Mouse (Mus musculus) MEL (cell line): ENCODE results near the gene Mapk1. TPM values are rescaled to one million over a fixed set of nuclear protein-coding genes. Genes with fewer than 3 reads are reported as not detected.

Experiments used
- DNase-seq: peaks from one replicate; pipeline ENCODE4 v3.0.0; 2011; ENCODE audit warnings: low read depth, low spot score
- H3K27ac ChIP-seq: 2 replicates; pipeline ENCODE4 v1.5.1; 2012; ENCODE audit warnings: low read depth, mild to moderate bottlenecking, control low read depth, low read length, moderate library complexity; ENCODE audit not compliant: control insufficient read depth
- H3K27me3 ChIP-seq, 2 experiments: fragments of 150-350 bp in 1 of 2; sonication (generic) in 1 of 2; 2 replicates each; pipeline ENCODE4 v1.6.1; 2012; ENCODE audit warnings: low read length in 2 of 2, mild to moderate bottlenecking in 2 of 2, improper control_type of control experiment in 1 of 2, moderate library complexity in 1 of 2; ENCODE audit not compliant: insufficient read depth in 2 of 2, control insufficient read depth in 1 of 2
- H3K36me3 ChIP-seq, 2 experiments: 2 replicates each; pipeline ENCODE4 v1.6.1; 2012 to 2014; ENCODE audit warnings: low read length in 2 of 2, improper control_type of control experiment in 1 of 2, inconsistent platforms in 1 of 2, mild to moderate bottlenecking in 1 of 2; ENCODE audit not compliant: insufficient read depth in 2 of 2, control insufficient read depth in 1 of 2
- H3K4me1 ChIP-seq, 2 experiments: fragments of 150-350 bp in 1 of 2; sonication (generic) in 1 of 2; 2 replicates each; pipeline ENCODE4 v1.6.1; 2012; ENCODE audit warnings: low read length in 2 of 2, improper control_type of control experiment in 1 of 2, mild to moderate bottlenecking in 1 of 2; ENCODE audit not compliant: insufficient read depth in 2 of 2, control insufficient read depth in 1 of 2
- H3K4me3 ChIP-seq, 2 experiments: fragments of 150-350 bp in 1 of 2; sonication (generic) in 1 of 2; 2 replicates each; pipeline ENCODE4 v1.5.1; 2012; ENCODE audit warnings: low read depth in 2 of 2, low read length in 2 of 2, mild to moderate bottlenecking in 2 of 2, moderate library complexity in 2 of 2, control low read depth in 1 of 2, improper control_type of control experiment in 1 of 2; ENCODE audit not compliant: control insufficient read depth in 1 of 2, insufficient read depth in 1 of 2
- H3K79me2 ChIP-seq: 2 replicates; pipeline ENCODE4 v1.6.1; 2012; ENCODE audit warnings: mild to moderate bottlenecking, low read length, moderate library complexity; ENCODE audit not compliant: control insufficient read depth, poor library complexity, insufficient read depth
- H3K9ac ChIP-seq: 2 replicates; pipeline ENCODE4 v1.6.1; 2012; ENCODE audit warnings: low read depth, mild to moderate bottlenecking, control low read depth, low read length, moderate library complexity; ENCODE audit not compliant: control insufficient read depth, poor library complexity, severe bottlenecking
- H3K9me3 ChIP-seq: fragments of 150-350 bp; sonication (generic); replicated peaks from 2 replicates; pipeline ENCODE4 v1.6.1; 2012; ENCODE audit warnings: mild to moderate bottlenecking, low read length, improper control_type of control experiment, moderate library complexity; ENCODE audit not compliant: insufficient read depth
- BHLHE40 ChIP-seq: IDR thresholded peaks from 2 replicates; pipeline ENCODE4 v1.6.1; 2012; ENCODE audit warnings: low read depth, mild to moderate bottlenecking, inconsistent platforms, low read length, improper control_type of control experiment, borderline replicate concordance
- CHD1 ChIP-seq: IDR thresholded peaks from 2 replicates; pipeline ENCODE4 v1.6.1; 2012; ENCODE audit warnings: low read depth, mild to moderate bottlenecking, inconsistent platforms, low read length, improper control_type of control experiment
- CHD2 ChIP-seq: IDR thresholded peaks from 2 replicates; pipeline ENCODE4 v1.6.1; 2011; ENCODE audit warnings: low read length, improper control_type of control experiment
- CTCF ChIP-seq, 3 experiments: IDR thresholded peaks in 2 of 3; conservative IDR thresholded peaks in 1 of 3; 2 replicates each; pipeline ENCODE4 v1.5.1; 2011 to 2012; ENCODE audit warnings: low read length in 3 of 3, low read depth in 2 of 3, mild to moderate bottlenecking in 2 of 3, improper control_type of control experiment in 1 of 3, inconsistent platforms in 1 of 3, mixed read lengths in 1 of 3, moderate library complexity in 1 of 3; ENCODE audit not compliant: control insufficient read depth in 1 of 3, insufficient read depth in 1 of 3, poor library complexity in 1 of 3, severe bottlenecking in 1 of 3
- E2F4 ChIP-seq: IDR thresholded peaks from 2 replicates; pipeline ENCODE4 v1.6.1; 2011; ENCODE audit warnings: low read depth, low read length, improper control_type of control experiment, borderline replicate concordance
- ELF1 ChIP-seq: IDR thresholded peaks from 2 replicates; pipeline ENCODE4 v1.6.1; 2014; ENCODE audit warnings: low read depth, mild to moderate bottlenecking, inconsistent platforms, low read length, improper control_type of control experiment, moderate library complexity
- EP300 ChIP-seq, 2 experiments: IDR thresholded peaks; 2 replicates each; pipeline ENCODE4 v1.6.1; 2011; ENCODE audit warnings: improper control_type of control experiment in 2 of 2, low read length in 2 of 2, low read depth in 1 of 2, mild to moderate bottlenecking in 1 of 2
- ETS1 ChIP-seq: IDR thresholded peaks from 2 replicates; pipeline ENCODE4 v1.6.1; 2012; ENCODE audit warnings: low read depth, mild to moderate bottlenecking, inconsistent platforms, low read length, improper control_type of control experiment, moderate library complexity
- GABPA ChIP-seq: IDR thresholded peaks from 2 replicates; pipeline ENCODE4 v1.6.1; 2012; ENCODE audit warnings: low read depth, mild to moderate bottlenecking, inconsistent platforms, low read length, improper control_type of control experiment, moderate library complexity
- GATA1 ChIP-seq: IDR thresholded peaks from 2 replicates; pipeline ENCODE4 v1.6.1; 2011; ENCODE audit warnings: low read depth, low read length, improper control_type of control experiment
- HCFC1 ChIP-seq: IDR thresholded peaks from 2 replicates; pipeline ENCODE4 v1.6.1; 2012; ENCODE audit warnings: low read depth, mild to moderate bottlenecking, inconsistent platforms, low read length, improper control_type of control experiment, moderate library complexity
- JUND ChIP-seq: IDR thresholded peaks from 2 replicates; pipeline ENCODE4 v1.6.1; 2011; ENCODE audit warnings: low read depth, mild to moderate bottlenecking, improper control_type of control experiment, low read length
- MAFK ChIP-seq: IDR thresholded peaks from 2 replicates; pipeline ENCODE4 v1.6.1; 2011; ENCODE audit warnings: low read depth, mild to moderate bottlenecking, low read length, improper control_type of control experiment, borderline replicate concordance
- MAX ChIP-seq: IDR thresholded peaks from 2 replicates; pipeline ENCODE4 v1.6.1; 2011; ENCODE audit warnings: low read length, improper control_type of control experiment
- MAZ ChIP-seq: IDR thresholded peaks from 2 replicates; pipeline ENCODE4 v1.6.1; 2012; ENCODE audit warnings: low read depth, mild to moderate bottlenecking, inconsistent platforms, low read length, improper control_type of control experiment
- MEF2A ChIP-seq: IDR thresholded peaks from 2 replicates; pipeline ENCODE4 v1.6.1; 2014; ENCODE audit warnings: low read depth, mild to moderate bottlenecking, inconsistent platforms, low read length, improper control_type of control experiment; ENCODE audit not compliant: poor library complexity, insufficient replicate concordance, severe bottlenecking; ENCODE audit errors: extremely low read depth
- MXI1 ChIP-seq: IDR thresholded peaks from 2 replicates; pipeline ENCODE4 v1.6.1; 2011; ENCODE audit warnings: mild to moderate bottlenecking, low read depth, low read length, improper control_type of control experiment
- MYB ChIP-seq: IDR thresholded peaks from 2 replicates; pipeline ENCODE4 v1.6.1; 2011; ENCODE audit warnings: mild to moderate bottlenecking, low read depth, low read length, improper control_type of control experiment
- MYC ChIP-seq: IDR thresholded peaks from 2 replicates; pipeline ENCODE4 v1.6.1; 2011; ENCODE audit warnings: low read depth, mild to moderate bottlenecking, low read length, improper control_type of control experiment, moderate library complexity
- NELFE ChIP-seq: IDR thresholded peaks from 2 replicates; pipeline ENCODE4 v1.6.1; 2011; ENCODE audit warnings: low read depth, low read length, improper control_type of control experiment
- NRF1 ChIP-seq: IDR thresholded peaks from 2 replicates; pipeline ENCODE4 v1.6.1; 2014; ENCODE audit warnings: low read depth, mild to moderate bottlenecking, inconsistent platforms, low read length, improper control_type of control experiment, moderate library complexity; ENCODE audit not compliant: poor library complexity, insufficient read depth, severe bottlenecking
- POLR2A ChIP-seq, 2 experiments: IDR thresholded peaks; 2 replicates each; pipeline ENCODE4 v1.6.1; 2011 to 2012; ENCODE audit warnings: low read length in 2 of 2, mild to moderate bottlenecking in 2 of 2, control low read depth in 1 of 2, improper control_type of control experiment in 1 of 2, low read depth in 1 of 2, moderate library complexity in 1 of 2; ENCODE audit not compliant: control insufficient read depth in 1 of 2, insufficient read depth in 1 of 2, poor library complexity in 1 of 2
- POLR2AphosphoS2 ChIP-seq: IDR thresholded peaks from 2 replicates; pipeline ENCODE4 v1.6.1; 2011; ENCODE audit warnings: low read length, improper control_type of control experiment
- POLR2AphosphoS5 ChIP-seq: IDR thresholded peaks from 2 replicates; pipeline ENCODE4 v1.6.1; 2012; ENCODE audit warnings: low read depth, borderline replicate concordance, mild to moderate bottlenecking, inconsistent platforms, low read length, moderate library complexity, mixed read lengths
- RAD21 ChIP-seq: IDR thresholded peaks from 2 replicates; pipeline ENCODE4 v1.6.1; 2011; ENCODE audit warnings: mild to moderate bottlenecking, low read depth, low read length, improper control_type of control experiment
- RCOR1 ChIP-seq: IDR thresholded peaks from 2 replicates; pipeline ENCODE4 v1.6.1; 2012; ENCODE audit warnings: low read depth, mild to moderate bottlenecking, inconsistent platforms, low read length, improper control_type of control experiment
- SIN3A ChIP-seq: IDR thresholded peaks from 2 replicates; pipeline ENCODE4 v1.6.1; 2012; ENCODE audit warnings: low read length, improper control_type of control experiment, inconsistent platforms
- TAL1 ChIP-seq: IDR thresholded peaks from 2 replicates; pipeline ENCODE4 v1.6.1; 2012; ENCODE audit warnings: mild to moderate bottlenecking, inconsistent platforms, low read length, moderate library complexity, mixed read lengths
- TBP ChIP-seq: IDR thresholded peaks from 2 replicates; pipeline ENCODE4 v1.8.0; 2011; ENCODE audit warnings: low read depth, low read length, improper control_type of control experiment
- TCF12 ChIP-seq: IDR thresholded peaks from 2 replicates; pipeline ENCODE4 v1.6.1; 2014; ENCODE audit warnings: low read depth, mild to moderate bottlenecking, inconsistent platforms, low read length, improper control_type of control experiment, moderate library complexity
- UBTF ChIP-seq: IDR thresholded peaks from 2 replicates; pipeline ENCODE4 v1.6.1; 2012; ENCODE audit warnings: low read depth, mild to moderate bottlenecking, inconsistent platforms, low read length, improper control_type of control experiment, moderate library complexity, borderline replicate concordance; ENCODE audit not compliant: insufficient read depth
- USF1 ChIP-seq: IDR thresholded peaks from 2 replicates; pipeline ENCODE4 v1.6.1; 2014; ENCODE audit warnings: low read depth, mild to moderate bottlenecking, inconsistent platforms, low read length, improper control_type of control experiment, moderate library complexity
- USF2 ChIP-seq, 2 experiments: IDR thresholded peaks; 2 replicates each; pipeline ENCODE4 v1.6.1; 2011 to 2012; ENCODE audit warnings: improper control_type of control experiment in 2 of 2, low read length in 2 of 2, borderline replicate concordance in 1 of 2, inconsistent platforms in 1 of 2, low read depth in 1 of 2, mild to moderate bottlenecking in 1 of 2; ENCODE audit not compliant: insufficient read depth in 1 of 2
- ZC3H11A ChIP-seq: IDR thresholded peaks from 2 replicates; pipeline ENCODE4 v1.6.1; 2012; ENCODE audit warnings: low read depth, mild to moderate bottlenecking, inconsistent platforms, low read length, improper control_type of control experiment
- ZKSCAN1 ChIP-seq: IDR thresholded peaks from 2 replicates; pipeline ENCODE4 v1.6.1; 2012; ENCODE audit warnings: low read depth, mild to moderate bottlenecking, inconsistent platforms, low read length, improper control_type of control experiment, moderate library complexity
- ZMIZ1 ChIP-seq: IDR thresholded peaks from 2 replicates; pipeline ENCODE4 v1.6.1; 2012; ENCODE audit warnings: low read depth, mild to moderate bottlenecking, inconsistent platforms, low read length, improper control_type of control experiment, moderate library complexity
- ZNF384 ChIP-seq: IDR thresholded peaks from 2 replicates; pipeline ENCODE4 v1.6.1; 2012; ENCODE audit warnings: low read depth, mild to moderate bottlenecking, inconsistent platforms, low read length, improper control_type of control experiment
- polyA plus RNA-seq, 2 experiments: library from polyadenylated mRNA; stranded (reverse) in 1 of 2; unstranded in 1 of 2; fragments of >175 nt in 1 of 2; fragments of >200 nt in 1 of 2; gene quantifications; 2 replicates each; pipeline versions ENCODE4 v1.2.1 to v1.2.4; 2012; ENCODE audit warnings: low replicate concordance in 2 of 2, low read depth in 1 of 2; ENCODE audit not compliant: insufficient read length in 2 of 2, insufficient read depth in 1 of 2, missing spikeins in 1 of 2
- total RNA-seq: library from RNA; depleted of rRNA; stranded (reverse); fragments of 300-350 nt; gene quantifications from 2 replicates; pipeline ENCODE4 v1.2.3, GENCODE M21; 2012

Mapk1 gene
- total and polyA plus RNA-seq, 3 experiments = 125 to 225 (median 144) TPM

- Histone ChIP-seq H3K79me2 (peaks cover 55% of the 10 kb centered on the region), H3K4me1 (peaks cover 11 to 16% of the 10 kb centered on the region in 2 experiments), H3K4me3 (peak overlapping the region; percentile 70 to 90), H3K9me3 (no peaks in the 10 kb centered on the region), H3K27ac (peak overlapping the region; percentile 70), H3K36me3 (peaks cover 21 to 23% of the 10 kb centered on the region in 2 experiments), H3K27me3 (no peaks in the 10 kb centered on the region), H3K9ac (peak overlapping the region; percentile 86)
- DNase-seq = peak; percentile 67
- peak; percentile 38; the same call in 1 of the 2 replicates for TF ChIP-seq MAX
- no peak for TF ChIP-seq JUND
- TF ChIP-seq NELFE = no peak
- peak; percentile 53 for TF ChIP-seq SIN3A
- no peak for TF ChIP-seq CHD2
- TF ChIP-seq GABPA = no peak
- TF ChIP-seq MAZ = no peak
- peak; percentile 84 for TF ChIP-seq TBP
- no peak for TF ChIP-seq POLR2AphosphoS5
- TF ChIP-seq ZNF384 = peak; percentile 15; the same call in 1 of the 2 replicates
- no peak for TF ChIP-seq CTCF (IDR thresholded peaks at IDR 0.05 in 2 of 3, conservative IDR thresholded peaks at IDR 0.05 in 1 of 3; ENCODE audit: control insufficient read depth in 1 of 3, insufficient read depth in 1 of 3, low read depth in 2 of 3, low read length in 3 of 3, poor library complexity in 1 of 3, severe bottlenecking in 1 of 3)
- TF ChIP-seq HCFC1 = no peak
- no peak for TF ChIP-seq ZC3H11A
- peak; percentile 59 to 81; a peak in 3 of 4 replicates for TF ChIP-seq EP300 (IDR thresholded peaks at IDR 0.05; ENCODE audit: low read depth in 1 of 2, low read length in 2 of 2)
- TF ChIP-seq MXI1 = peak; percentile 75
- TF ChIP-seq USF2 (IDR thresholded peaks at IDR 0.05; ENCODE audit: borderline replicate concordance in 1 of 2, insufficient read depth in 1 of 2, low read depth in 1 of 2, low read length in 2 of 2) = no peak
- no peak for TF ChIP-seq MYB
- TF ChIP-seq UBTF = no peak
- no peak for TF ChIP-seq ZKSCAN1
- no peak for TF ChIP-seq E2F4
- peak; percentile 45; the same call in 1 of the 2 replicates for TF ChIP-seq TCF12
- 0 out of 2 replicates have a peak, but pooled peaks have one; percentile 27 for TF ChIP-seq MYC
- no peak for TF ChIP-seq MEF2A
- no peak for TF ChIP-seq POLR2AphosphoS2
- no peak for TF ChIP-seq RAD21
- peak; percentile 48; the same call in 1 of the 2 replicates for TF ChIP-seq ELF1
- no peak for TF ChIP-seq BHLHE40
- no peak for TF ChIP-seq NRF1
- no peak for TF ChIP-seq POLR2A (IDR thresholded peaks at IDR 0.05; ENCODE audit: control insufficient read depth in 1 of 2, insufficient read depth in 1 of 2, low read depth in 1 of 2, low read length in 2 of 2, poor library complexity in 1 of 2)
- TF ChIP-seq TAL1 = no peak
- TF ChIP-seq RCOR1 = peak; percentile 77
- TF ChIP-seq GATA1 = peak; percentile 82
- TF ChIP-seq ETS1 = peak; percentile 32; the same call in 1 of the 2 replicates
- TF ChIP-seq CHD1 = peak; percentile 31; the same call in 1 of the 2 replicates
- TF ChIP-seq MAFK = no peak
- no peak for TF ChIP-seq USF1
- TF ChIP-seq ZMIZ1 = no peak
Observed at GRCm38 (mm10) chr16:16984423-16984941, 1.3 kb downstream of the Mapk1 start.
